Mouse (Mus musculus): ENCODE data around the gene Fbxl13. TPM values are rescaled to one million over a fixed set of nuclear protein-coding genes. Genes with fewer than 3 reads are reported as not detected.
A peak's percentile ranks its signal among the peaks of the same experiment; 100 is the strongest.

The Fbxl13 gene
- polyA plus RNA-seq, 1 experiment from 2014 or later, result 0.40 TPM

GRCm38 (mm10) chr5:21488506-21488905, 156.9 kb downstream of the Fbxl13 start:
- Histone ChIP-seq H3K9me3 (no peaks in the 10 kb centered on the region), H3K9ac (replicated peaks) (no peak overlapping the region), H3K4me2 (replicated peaks) (no peak overlapping the region), H3K27ac (replicated peaks) (no peak overlapping the region), H3K4me1 (0 out of 2 replicates have a peak, but pooled peaks cover 3% of the 10 kb centered on the region), H3K4me3 (no peak overlapping the region), H3K27me3 (no peaks in the 10 kb centered on the region), H3K36me3 (no peaks in the 10 kb centered on the region)
- 96% methylated on average over 5 of the region's 5 CpGs for WGBS
- no peak for ATAC-seq (ENCODE audit: low FRiP score, low read depth)

GRCm38 (mm10) chr5:21487716-21488115, 157.7 kb downstream of the Fbxl13 start:
- Histone ChIP-seq H3K4me2 (replicated peaks) (no peak overlapping the region), H3K4me3 (no peak overlapping the region), H3K9ac (replicated peaks) (no peak overlapping the region), H3K4me1 (peaks cover 3% of the 10 kb centered on the region; the same call in 1 of the 2 replicates), H3K9me3 (no peaks in the 10 kb centered on the region), H3K36me3 (no peaks in the 10 kb centered on the region), H3K27ac (replicated peaks) (no peak overlapping the region), H3K27me3 (no peaks in the 10 kb centered on the region)
- no peak for ATAC-seq (ENCODE audit: low FRiP score, low read depth)
- WGBS, result 89% methylated on average over 3 of the region's 3 CpGs

- H3K27me3 ChIP-seq, result no peaks in the 10 kb centered on the region
- H3K27ac ChIP-seq (replicated peaks), result no peak overlapping the region
- H3K4me1 ChIP-seq, result peaks cover 3% of the 10 kb centered on the region; the same call in 1 of the 2 replicates
- ATAC-seq (ENCODE audit: low FRiP score, low read depth), result no peak
- H3K36me3 ChIP-seq, result no peaks in the 10 kb centered on the region
- H3K4me2 ChIP-seq (replicated peaks), result no peak overlapping the region
- 82% methylated on average over 3 of the region's 3 CpGs for WGBS
- H3K9me3 ChIP-seq, result no peaks in the 10 kb centered on the region
- no peak overlapping the region for H3K9ac ChIP-seq (replicated peaks)
- H3K4me3 ChIP-seq, result no peak overlapping the region
Measured at GRCm38 (mm10) chr5:21487306-21487705, 158.1 kb downstream of the Fbxl13 start.

- ATAC-seq (ENCODE audit: low FRiP score, low read depth), result no peak
- Histone ChIP-seq H3K36me3 (no peaks in the 10 kb centered on the region), H3K9ac (replicated peaks) (no peak overlapping the region), H3K4me2 (replicated peaks) (no peak overlapping the region), H3K4me1 (peaks cover 3% of the 10 kb centered on the region; the same call in 1 of the 2 replicates), H3K9me3 (no peaks in the 10 kb centered on the region), H3K27me3 (no peaks in the 10 kb centered on the region), H3K27ac (replicated peaks) (no peak overlapping the region), H3K4me3 (no peak overlapping the region)
- 79% methylated on average over 5 of the region's 5 CpGs for WGBS
Measured at GRCm38 (mm10) chr5:21486798-21487197, 158.6 kb downstream of the Fbxl13 start.

GRCm38 (mm10) chr5:21485197-21485829, 160.1 kb downstream of the Fbxl13 start:
- ATAC-seq (ENCODE audit: low FRiP score, low read depth), result no peak
- H3K27ac ChIP-seq (replicated peaks), result no peak overlapping the region
- no peak overlapping the region for H3K4me3 ChIP-seq
- no peaks in the 10 kb centered on the region; the same call in 1 of the 2 replicates for H3K4me1 ChIP-seq
- no peak overlapping the region for H3K9ac ChIP-seq (replicated peaks)
- H3K36me3 ChIP-seq, result no peaks in the 10 kb centered on the region
- no peaks in the 10 kb centered on the region for H3K9me3 ChIP-seq
- H3K27me3 ChIP-seq, result no peaks in the 10 kb centered on the region
- H3K4me2 ChIP-seq (replicated peaks), result no peak overlapping the region
- whole genome bisulfite sequencing, result 93% methylated on average over 8 of the region's 8 CpGs

GRCm38 (mm10) chr5:21483275-21483674, 162.2 kb downstream of the Fbxl13 start:
- H3K4me2 ChIP-seq (replicated peaks), result no peak overlapping the region
- no peak overlapping the region for H3K4me3 ChIP-seq
- H3K9me3 ChIP-seq, result no peaks in the 10 kb centered on the region
- H3K4me1 ChIP-seq, result peaks cover under 1% of the 10 kb centered on the region
- no peak overlapping the region for H3K27ac ChIP-seq (replicated peaks)
- H3K27me3 ChIP-seq, result no peaks in the 10 kb centered on the region
- no peak for ATAC-seq (ENCODE audit: low FRiP score, low read depth)
- WGBS, result 78% methylated on average over 8 of the region's 8 CpGs
- H3K9ac ChIP-seq (replicated peaks), result no peak overlapping the region
- no peaks in the 10 kb centered on the region for H3K36me3 ChIP-seq

- no peaks in the 10 kb centered on the region for H3K27me3 ChIP-seq
- peak; percentile 19; the same call in 1 of the 2 replicates for ATAC-seq (ENCODE audit: low FRiP score, low read depth)
- 27% methylated on average over 11 of the region's 11 CpGs for WGBS
Measured at GRCm38 (mm10) chr5:21482446-21483222, 162.8 kb downstream of the Fbxl13 start.

GRCm38 (mm10) chr5:21481521-21481920, 163.9 kb downstream of the Fbxl13 start:
- 88% methylated on average over 6 of the region's 6 CpGs for WGBS
- no peak for ATAC-seq (ENCODE audit: low FRiP score, low read depth)
- H3K9ac ChIP-seq (replicated peaks), result no peak overlapping the region
- H3K27me3 ChIP-seq, result no peaks in the 10 kb centered on the region
- no peak overlapping the region for H3K4me3 ChIP-seq
- H3K27ac ChIP-seq (replicated peaks), result no peak overlapping the region
- peaks cover 3% of the 10 kb centered on the region for H3K4me1 ChIP-seq
- no peak overlapping the region for H3K4me2 ChIP-seq (replicated peaks)
- H3K36me3 ChIP-seq, result no peaks in the 10 kb centered on the region
- no peaks in the 10 kb centered on the region for H3K9me3 ChIP-seq

More at GRCm38 (mm10) chr5:21482446-21483222, 162.8 kb downstream of the Fbxl13 start:
- H3K27ac ChIP-seq (replicated peaks), result no peak overlapping the region
- H3K9ac ChIP-seq (replicated peaks), result no peak overlapping the region
- no peak overlapping the region for H3K4me3 ChIP-seq
- H3K36me3 ChIP-seq, result no peaks in the 10 kb centered on the region
- peaks cover 3% of the 10 kb centered on the region for H3K4me1 ChIP-seq
- no peak overlapping the region for H3K4me2 ChIP-seq (replicated peaks)
- H3K9me3 ChIP-seq, result no peaks in the 10 kb centered on the region

GRCm38 (mm10) chr5:21479746-21480145, 165.7 kb downstream of the Fbxl13 start:
- H3K9me3 ChIP-seq, result no peaks in the 10 kb centered on the region
- 91% methylated on average over 5 of the region's 5 CpGs for WGBS
- H3K27ac ChIP-seq (replicated peaks), result no peak overlapping the region
- H3K9ac ChIP-seq (replicated peaks), result no peak overlapping the region
- no peak for ATAC-seq (ENCODE audit: low FRiP score, low read depth)
- H3K4me3 ChIP-seq, result no peak overlapping the region
- no peaks in the 10 kb centered on the region for H3K27me3 ChIP-seq
- no peaks in the 10 kb centered on the region for H3K36me3 ChIP-seq
- peaks cover 3% of the 10 kb centered on the region for H3K4me1 ChIP-seq
- no peak overlapping the region for H3K4me2 ChIP-seq (replicated peaks)

GRCm38 (mm10) chr5:21478428-21478827, 167.0 kb downstream of the Fbxl13 start:
- H3K4me2 ChIP-seq (replicated peaks), result no peak overlapping the region
- H3K9me3 ChIP-seq, result no peaks in the 10 kb centered on the region
- H3K27me3 ChIP-seq, result no peaks in the 10 kb centered on the region
- no peak overlapping the region for H3K27ac ChIP-seq (replicated peaks)
- 94% methylated on average over 5 of the region's 5 CpGs for WGBS
- H3K4me3 ChIP-seq, result no peak overlapping the region
- H3K36me3 ChIP-seq, result no peaks in the 10 kb centered on the region
- peaks cover 3% of the 10 kb centered on the region for H3K4me1 ChIP-seq
- no peak overlapping the region for H3K9ac ChIP-seq (replicated peaks)
- no peak for ATAC-seq (ENCODE audit: low FRiP score, low read depth)

GRCm38 (mm10) chr5:21468100-21468499, 177.3 kb downstream of the Fbxl13 start:
- no peak overlapping the region for H3K9ac ChIP-seq (replicated peaks)
- no peaks in the 10 kb centered on the region for H3K36me3 ChIP-seq
- no peak overlapping the region for H3K4me2 ChIP-seq (replicated peaks)
- H3K4me1 ChIP-seq, result no peaks in the 10 kb centered on the region
- ATAC-seq (ENCODE audit: low FRiP score, low read depth), result no peak
- no peak overlapping the region for H3K4me3 ChIP-seq
- WGBS, result 93% methylated on average over 12 of the region's 12 CpGs
- no peaks in the 10 kb centered on the region for H3K9me3 ChIP-seq
- H3K27me3 ChIP-seq, result no peaks in the 10 kb centered on the region
- no peak overlapping the region for H3K27ac ChIP-seq (replicated peaks)

- H3K4me3 ChIP-seq, result no peak overlapping the region
- no peak for ATAC-seq (ENCODE audit: low FRiP score, low read depth)
- H3K9me3 ChIP-seq, result no peaks in the 10 kb centered on the region
- no peak overlapping the region for H3K9ac ChIP-seq (replicated peaks)
- no peaks in the 10 kb centered on the region for H3K36me3 ChIP-seq
- WGBS, result 58% methylated on average over 7 of the region's 7 CpGs
- H3K27me3 ChIP-seq, result no peaks in the 10 kb centered on the region
- H3K27ac ChIP-seq (replicated peaks), result no peak overlapping the region
- no peaks in the 10 kb centered on the region for H3K4me1 ChIP-seq
- no peak overlapping the region for H3K4me2 ChIP-seq (replicated peaks)
Measured at GRCm38 (mm10) chr5:21467387-21467786, 178.0 kb downstream of the Fbxl13 start.
